Mouse (Mus musculus) heart, adult 18-20 months (tissue): Measurements from ENCODE around the gene Olfr1371. TPM values are rescaled to one million over a fixed set of nuclear protein-coding genes. Genes with fewer than 3 reads are reported as not detected.

Experiments
- DNase-seq, 2 experiments: peaks; one replicate each; pipeline ENCODE4 v3.0.0; 2021 to 2022; ENCODE audit warnings: mixed read lengths in 1 of 2
- long read RNA-seq, 2 experiments: library from polyadenylated mRNA; stranded (forward); transcript quantifications; one replicate each; pipeline ENCODE4 v2.0.0; 2021
- total RNA-seq, 2 experiments: library from RNA; stranded (reverse); gene quantifications; 2 replicates each; pipeline ENCODE4 v1.2.3; 2021

The Olfr1371 gene
- total RNA-seq, result not detected
- long read RNA-seq, experiment 1, result 0 reads
- long read RNA-seq, experiment 2, result 0 reads

GRCm38 (mm10) chr11:52213887-52214286, at the start of gene Olfr1371:
Gene Olfr1371, minus strand, starts transcription at chr11:52213987.
- no peak for DNase-seq

- DNase-seq, result no peak
Observed at GRCm38 (mm10) chr11:52262338-52262737, 48.6 kb upstream of the Olfr1371 start.

- DNase-seq, result peak; percentile 26 to 51
Observed at GRCm38 (mm10) chr11:52261937-52262336, 48.1 kb upstream of the Olfr1371 start.

GRCm38 (mm10) chr11:52260878-52261277, 47.1 kb upstream of the Olfr1371 start:
- no peak for DNase-seq

- DNase-seq, result no peak
Observed at GRCm38 (mm10) chr11:52258711-52259110, 44.9 kb upstream of the Olfr1371 start.

- DNase-seq, result no peak
Observed at GRCm38 (mm10) chr11:52257376-52257775, 43.6 kb upstream of the Olfr1371 start.

- no peak for DNase-seq
Observed at GRCm38 (mm10) chr11:52255077-52255476, 41.3 kb upstream of the Olfr1371 start.

GRCm38 (mm10) chr11:52253674-52254375, 40.0 kb upstream of the Olfr1371 start:
- peak; percentile 71 to 78 for DNase-seq

- peak; percentile 21 to 41 for DNase-seq
Observed at GRCm38 (mm10) chr11:52252692-52253091, 38.9 kb upstream of the Olfr1371 start.

- DNase-seq, result no peak
Observed at GRCm38 (mm10) chr11:52251770-52252169, 38.0 kb upstream of the Olfr1371 start.

- DNase-seq, result no peak
Observed at GRCm38 (mm10) chr11:52249452-52249851, 35.7 kb upstream of the Olfr1371 start.

GRCm38 (mm10) chr11:52240898-52241542, 27.2 kb upstream of the Olfr1371 start:
- DNase-seq, result no peak

- DNase-seq, result no peak
Observed at GRCm38 (mm10) chr11:52234509-52234908, 20.7 kb upstream of the Olfr1371 start.

- no peak for DNase-seq
Observed at GRCm38 (mm10) chr11:52233906-52234305, 20.1 kb upstream of the Olfr1371 start.

- DNase-seq, result no peak
Observed at GRCm38 (mm10) chr11:52233043-52233653, 19.4 kb upstream of the Olfr1371 start.

GRCm38 (mm10) chr11:52231606-52232541, 18.1 kb upstream of the Olfr1371 start, which contains the start of gene Skp1a:
Gene Skp1a, plus strand, starts transcription at chr11:52231995.
- peak; percentile 92 to 97 for DNase-seq

- no peak for DNase-seq
Observed at GRCm38 (mm10) chr11:52230694-52231093, 16.9 kb upstream of the Olfr1371 start.

- peak in 1 of 2 experiments; percentile 22 for DNase-seq
Observed at GRCm38 (mm10) chr11:52228722-52229448, 15.1 kb upstream of the Olfr1371 start.

GRCm38 (mm10) chr11:52227466-52228226, 13.9 kb upstream of the Olfr1371 start:
- no peak for DNase-seq

- no peak for DNase-seq
Observed at GRCm38 (mm10) chr11:52227053-52227452, 13.3 kb upstream of the Olfr1371 start.
